Mouse (Mus musculus): ENCODE measurements around the gene Zfp575.

DNA sequence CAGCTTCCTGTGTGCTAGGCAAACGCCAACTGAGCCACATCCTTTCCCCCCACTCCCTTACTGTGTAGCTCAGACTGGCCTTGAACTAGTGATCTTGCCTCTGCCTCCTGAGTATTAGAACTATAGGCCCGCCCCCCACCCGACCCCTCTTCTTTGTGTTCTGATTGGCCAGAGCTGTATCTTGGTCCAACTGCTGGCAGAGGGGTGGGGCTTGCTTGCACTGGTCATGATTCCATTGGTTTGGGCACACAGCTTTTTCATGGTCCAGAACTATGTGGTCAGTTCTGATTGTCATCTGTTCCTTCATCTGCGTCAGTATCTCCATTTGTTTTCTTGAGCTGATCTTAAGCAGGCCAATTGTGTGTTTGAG, 23.6 kb downstream of the Zfp575 start:
- TF ChIP-seq POLR2A (IDR thresholded peaks at IDR 0.05; ENCODE audit: borderline replicate concordance, control insufficient read depth, low read depth, low read length): no peak
- TF ChIP-seq CTCF (IDR thresholded peaks at IDR 0.05; ENCODE audit: control insufficient read depth, insufficient read depth, low read length): no peak
